Mouse (Mus musculus): ENCODE results near the gene Smim5.

DNA sequence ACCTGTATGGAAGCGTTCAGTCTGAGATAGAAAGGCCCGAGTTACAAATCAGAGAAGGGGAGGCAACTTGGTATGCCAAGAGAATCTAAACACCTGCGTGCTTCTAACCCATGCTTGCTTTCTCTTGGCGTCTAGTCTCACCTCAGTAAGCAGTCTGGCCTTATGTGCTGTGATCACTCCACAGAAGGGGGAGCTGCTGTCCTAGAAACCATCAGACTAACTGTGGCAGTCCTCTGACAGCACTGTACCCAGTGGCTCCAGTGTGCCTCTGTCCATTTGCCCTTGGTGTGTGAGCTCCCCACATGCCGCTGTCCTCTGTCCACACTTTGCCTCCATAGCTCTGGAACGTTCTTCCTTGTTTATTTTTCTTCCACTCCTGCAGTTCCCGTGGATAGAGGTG, 42.2 kb downstream of the Smim5 start:
- TF ChIP-seq CTCF (IDR thresholded peaks at IDR 0.05; ENCODE audit: borderline replicate concordance, extremely low read depth, insufficient read depth, insufficient read length) (no peak), POLR2A (IDR thresholded peaks at IDR 0.05; ENCODE audit: borderline replicate concordance, extremely low read depth, insufficient read depth, insufficient read length, poor library complexity, severe bottlenecking) (no peak)

Data from brain, embryonic 14.5 days (tissue).